Mouse (Mus musculus) liver, embryonic 14.5 days (tissue): Measurements from ENCODE around the gene Tspan11.

Experiments used
- CTCF ChIP-seq: IDR thresholded peaks from 2 replicates; pipeline ENCODE4 v1.5.1; 2016; ENCODE audit warnings: antibody characterized with exemption, low read depth, control low read depth
- EP300 ChIP-seq: IDR thresholded peaks from 2 replicates; pipeline ENCODE4 v1.6.1; 2016; ENCODE audit warnings: antibody characterized with exemption, low read depth

GRCm38 (mm10) chr6:127942421-127942820, 55.0 kb downstream of the Tspan11 start:
- no peak for TF ChIP-seq CTCF
- TF ChIP-seq EP300 = no peak
